Mouse (Mus musculus): ENCODE data around the gene Pgghg. TPM values are rescaled to one million over a fixed set of nuclear protein-coding genes. Genes with fewer than 3 reads are reported as not detected.
A peak's percentile ranks its signal among the peaks of the same experiment; 100 is the strongest.

Gene Pgghg
- polyA plus RNA-seq (2015; fragmentation: Nextera tagmentation; extraction: Ambion mirVana), result 25.3 and 26.6 TPM in 2 replicates

GRCm38 (mm10) chr7:140941222-140942051 lies at the start of gene Pgghg:
Pgghg (plus strand) TSS chr7:140941391.
- H3K27ac ChIP-seq (ENCODE audit: low read length), result peak within 1 kb of the TSS; percentile 83
- ATAC-seq (ENCODE audit: low FRiP score, low TSS enrichment), result peak; percentile 87
- no peaks in the 10 kb centered on the region for H3K9me3 ChIP-seq (ENCODE audit: low read length)
- H3K4me2 ChIP-seq (replicated peaks; ENCODE audit: low read depth, low read length), result peak within 1 kb of the TSS; percentile 75
- H3K27me3 ChIP-seq (ENCODE audit: insufficient read depth, low read length), result no peaks in the 10 kb centered on the region; the same call in 1 of the 2 replicates
- peak within 1 kb of the TSS; percentile 61 for H3K4me3 ChIP-seq (ENCODE audit: low read length)
- peaks cover 4% of the 10 kb centered on the region; the same call in 1 of the 2 replicates for H3K36me3 ChIP-seq (ENCODE audit: insufficient read depth, low read length)
- H3K9ac ChIP-seq (replicated peaks; ENCODE audit: low read length), result peak within 1 kb of the TSS; percentile 80
- 2% methylated on average over 33 of the region's 33 CpGs for WGBS
- peaks cover 26% of the 10 kb centered on the region; the same call in 1 of the 2 replicates for H3K4me1 ChIP-seq (ENCODE audit: insufficient read depth, low read length)

GRCm38 (mm10) chr7:140894031-140894430 lies 47.2 kb upstream of the Pgghg start:
- Histone ChIP-seq H3K9ac (replicated peaks; ENCODE audit: low read length) (no peak overlapping the region), H3K4me3 (ENCODE audit: low read length) (no peak overlapping the region), H3K36me3 (ENCODE audit: insufficient read depth, low read length) (peaks cover 71% of the 10 kb centered on the region), H3K27ac (ENCODE audit: low read length) (no peak overlapping the region), H3K9me3 (ENCODE audit: low read length) (no peaks in the 10 kb centered on the region), H3K4me1 (ENCODE audit: insufficient read depth, low read length) (no peaks in the 10 kb centered on the region), H3K4me2 (replicated peaks; ENCODE audit: low read depth, low read length) (no peak overlapping the region), H3K27me3 (ENCODE audit: insufficient read depth, low read length) (no peaks in the 10 kb centered on the region)
- no peak for ATAC-seq (ENCODE audit: low FRiP score, low TSS enrichment)
- 90% methylated on average over 7 of the region's 7 CpGs for WGBS

GRCm38 (mm10) chr7:140894611-140895010 lies 46.6 kb upstream of the Pgghg start:
- peaks cover 67% of the 10 kb centered on the region for H3K36me3 ChIP-seq (ENCODE audit: insufficient read depth, low read length)
- no peak overlapping the region for H3K9ac ChIP-seq (replicated peaks; ENCODE audit: low read length)
- no peaks in the 10 kb centered on the region for H3K27me3 ChIP-seq (ENCODE audit: insufficient read depth, low read length)
- H3K4me1 ChIP-seq (ENCODE audit: insufficient read depth, low read length), result no peaks in the 10 kb centered on the region
- no peak for ATAC-seq (ENCODE audit: low FRiP score, low TSS enrichment)
- H3K4me2 ChIP-seq (replicated peaks; ENCODE audit: low read depth, low read length), result no peak overlapping the region
- H3K27ac ChIP-seq (ENCODE audit: low read length), result no peak overlapping the region
- no peak overlapping the region for H3K4me3 ChIP-seq (ENCODE audit: low read length)
- no peaks in the 10 kb centered on the region for H3K9me3 ChIP-seq (ENCODE audit: low read length)
- WGBS, result 96% methylated on average over 3 of the region's 3 CpGs

GRCm38 (mm10) chr7:140897863-140898262 lies 43.3 kb upstream of the Pgghg start:
- Histone ChIP-seq H3K27ac (ENCODE audit: low read length) (no peak overlapping the region), H3K9ac (replicated peaks; ENCODE audit: low read length) (no peak overlapping the region), H3K4me1 (ENCODE audit: insufficient read depth, low read length) (peaks cover 1% of the 10 kb centered on the region; the same call in 1 of the 2 replicates), H3K27me3 (ENCODE audit: insufficient read depth, low read length) (no peaks in the 10 kb centered on the region), H3K36me3 (ENCODE audit: insufficient read depth, low read length) (peaks cover 49% of the 10 kb centered on the region), H3K9me3 (ENCODE audit: low read length) (no peaks in the 10 kb centered on the region), H3K4me2 (replicated peaks; ENCODE audit: low read depth, low read length) (no peak overlapping the region), H3K4me3 (ENCODE audit: low read length) (no peak overlapping the region)
- 81% methylated on average over 7 of the region's 7 CpGs for WGBS
- ATAC-seq (ENCODE audit: low FRiP score, low TSS enrichment), result no peak

GRCm38 (mm10) chr7:140899121-140899520 lies 42.1 kb upstream of the Pgghg start:
- H3K36me3 ChIP-seq (ENCODE audit: insufficient read depth, low read length), result peaks cover 41% of the 10 kb centered on the region
- no peak for ATAC-seq (ENCODE audit: low FRiP score, low TSS enrichment)

GRCm38 (mm10) chr7:140900220-140900619 lies 41.0 kb upstream of the Pgghg start, which contains the start of gene Cox8b:
Cox8b (minus strand) TSS chr7:140900446.
- H3K36me3 ChIP-seq (ENCODE audit: insufficient read depth, low read length), result peaks cover 31% of the 10 kb centered on the region
- no peaks in the 10 kb centered on the region for H3K9me3 ChIP-seq (ENCODE audit: low read length)
- ATAC-seq (ENCODE audit: low FRiP score, low TSS enrichment), result no peak
- WGBS, result 51% methylated on average over 10 of the region's 10 CpGs
- no peak within 1 kb of the TSS; the same call in 1 of the 2 replicates for H3K9ac ChIP-seq (replicated peaks; ENCODE audit: low read length)
- no peak within 1 kb of the TSS for H3K4me3 ChIP-seq (ENCODE audit: low read length)
- H3K4me2 ChIP-seq (replicated peaks; ENCODE audit: low read depth, low read length), result no peak within 1 kb of the TSS
- H3K27me3 ChIP-seq (ENCODE audit: insufficient read depth, low read length), result no peaks in the 10 kb centered on the region
- H3K4me1 ChIP-seq (ENCODE audit: insufficient read depth, low read length), result peaks cover 4% of the 10 kb centered on the region; the same call in 1 of the 2 replicates
- no peak within 1 kb of the TSS for H3K27ac ChIP-seq (ENCODE audit: low read length)

More at GRCm38 (mm10) chr7:140899121-140899520, 42.1 kb upstream of the Pgghg start:
- Histone ChIP-seq H3K27me3 (ENCODE audit: insufficient read depth, low read length) (no peaks in the 10 kb centered on the region), H3K9ac (replicated peaks; ENCODE audit: low read length) (no peak overlapping the region; the same call in 1 of the 2 replicates), H3K4me2 (replicated peaks; ENCODE audit: low read depth, low read length) (no peak overlapping the region), H3K4me3 (ENCODE audit: low read length) (no peak overlapping the region), H3K9me3 (ENCODE audit: low read length) (no peaks in the 10 kb centered on the region), H3K27ac (ENCODE audit: low read length) (no peak overlapping the region), H3K4me1 (ENCODE audit: insufficient read depth, low read length) (peaks cover 4% of the 10 kb centered on the region; the same call in 1 of the 2 replicates)
- 80% methylated on average over 3 of the region's 3 CpGs for WGBS

- Histone ChIP-seq H3K9ac (replicated peaks; ENCODE audit: low read length) (0 out of 2 replicates have a peak overlapping the region, but pooled peaks have one; percentile 23), H3K4me2 (replicated peaks; ENCODE audit: low read depth, low read length) (no peak overlapping the region), H3K4me3 (ENCODE audit: low read length) (no peak overlapping the region), H3K4me1 (ENCODE audit: insufficient read depth, low read length) (peaks cover 4% of the 10 kb centered on the region; the same call in 1 of the 2 replicates), H3K9me3 (ENCODE audit: low read length) (no peaks in the 10 kb centered on the region), H3K27me3 (ENCODE audit: insufficient read depth, low read length) (no peaks in the 10 kb centered on the region), H3K36me3 (ENCODE audit: insufficient read depth, low read length) (peaks cover 19% of the 10 kb centered on the region), H3K27ac (ENCODE audit: low read length) (peak overlapping the region; percentile 20; the same call in 1 of the 2 replicates)
- 63% methylated on average over 15 of the region's 15 CpGs for WGBS
- ATAC-seq (ENCODE audit: low FRiP score, low TSS enrichment), result no peak
These were observed 38.9 kb upstream of the Pgghg start for GRCm38 (mm10) chr7:140902036-140902875.

GRCm38 (mm10) chr7:140903212-140903611 lies 38.0 kb upstream of the Pgghg start:
- Histone ChIP-seq H3K36me3 (ENCODE audit: insufficient read depth, low read length) (peaks cover 9% of the 10 kb centered on the region), H3K27ac (ENCODE audit: low read length) (no peak overlapping the region), H3K9ac (replicated peaks; ENCODE audit: low read length) (0 out of 2 replicates have a peak overlapping the region, but pooled peaks have one; percentile 31), H3K4me2 (replicated peaks; ENCODE audit: low read depth, low read length) (no peak overlapping the region), H3K9me3 (ENCODE audit: low read length) (no peaks in the 10 kb centered on the region), H3K4me3 (ENCODE audit: low read length) (no peak overlapping the region), H3K27me3 (ENCODE audit: insufficient read depth, low read length) (no peaks in the 10 kb centered on the region), H3K4me1 (ENCODE audit: insufficient read depth, low read length) (peaks cover 4% of the 10 kb centered on the region; the same call in 1 of the 2 replicates)
- WGBS, result 23% methylated on average over 13 of the region's 13 CpGs
- ATAC-seq (ENCODE audit: low FRiP score, low TSS enrichment), result peak; percentile 50; the same call in 1 of the 2 replicates

- Histone ChIP-seq H3K36me3 (ENCODE audit: insufficient read depth, low read length) (no peaks in the 10 kb centered on the region), H3K4me1 (ENCODE audit: insufficient read depth, low read length) (peaks cover 7% of the 10 kb centered on the region; the same call in 1 of the 2 replicates), H3K9ac (replicated peaks; ENCODE audit: low read length) (no peak overlapping the region), H3K27me3 (ENCODE audit: insufficient read depth, low read length) (no peaks in the 10 kb centered on the region), H3K27ac (ENCODE audit: low read length) (peak overlapping the region; percentile 55; the same call in 1 of the 2 replicates), H3K4me2 (replicated peaks; ENCODE audit: low read depth, low read length) (no peak overlapping the region), H3K4me3 (ENCODE audit: low read length) (no peak overlapping the region), H3K9me3 (ENCODE audit: low read length) (no peaks in the 10 kb centered on the region)
- ATAC-seq (ENCODE audit: low FRiP score, low TSS enrichment), result no peak
- 75% methylated on average over 2 of the region's 2 CpGs for WGBS
These were observed 35.5 kb upstream of the Pgghg start for GRCm38 (mm10) chr7:140905642-140906081.

Measured in kidney, embryonic 16.5 days (tissue).